Mouse (Mus musculus) heart, adult 2 months (tissue): ENCODE data around the gene Dnah1. TPM values are rescaled to one million over a fixed set of nuclear protein-coding genes. Genes with fewer than 3 reads are reported as not detected.

Experiments used
- DNase-seq, 2 experiments: peaks; one replicate each; pipeline ENCODE4 v3.0.0; 2021
- H3K27ac ChIP-seq: fragments of 200-600 bp; 2 replicates; pipeline ENCODE4 v1.8.1; 2022
- H3K27me3 ChIP-seq: fragments of 200-500 bp; 2 replicates; pipeline ENCODE4 v1.6.1; 2012; ENCODE audit warnings: mild to moderate bottlenecking, low read length, inconsistent platforms, mixed read lengths; ENCODE audit not compliant: control insufficient read depth, insufficient read depth
- H3K36me3 ChIP-seq: fragments of 200-500 bp; 2 replicates; pipeline ENCODE4 v1.6.1; 2012; ENCODE audit warnings: low read length, inconsistent platforms; ENCODE audit not compliant: control insufficient read depth, insufficient read depth
- H3K4me1 ChIP-seq: fragments of 200-500 bp; 2 replicates; pipeline ENCODE4 v1.6.1; 2011; ENCODE audit warnings: low read length; ENCODE audit not compliant: control insufficient read depth, insufficient read depth
- H3K4me3 ChIP-seq: fragments of 200-600 bp; 2 replicates; pipeline ENCODE4 v1.8.1; 2022
- H3K79me2 ChIP-seq: fragments of 200-500 bp; replicated peaks from 2 replicates; pipeline ENCODE4 v1.6.1; 2012; ENCODE audit warnings: mild to moderate bottlenecking, inconsistent platforms, low read length, moderate library complexity, mixed read lengths; ENCODE audit not compliant: control insufficient read depth, insufficient read depth
- H3K9ac ChIP-seq: fragments of 200-500 bp; 2 replicates; pipeline ENCODE4 v1.6.1; 2012; ENCODE audit warnings: low read depth, mild to moderate bottlenecking, control low read depth, inconsistent platforms, low read length, mixed read lengths
- CTCF ChIP-seq: fragments of 200-600 bp; IDR thresholded peaks from 2 replicates; pipeline ENCODE4 v1.8.1; 2022; ENCODE audit warnings: antibody characterized with exemption, mild to moderate bottlenecking, moderate library complexity
- EP300 ChIP-seq: fragments of 200-500 bp; IDR thresholded peaks from 2 replicates; pipeline ENCODE4 v1.6.1; 2011; ENCODE audit warnings: low read depth, low read length, control low read depth; ENCODE audit not compliant: insufficient read depth
- POLR2A ChIP-seq: fragments of 200-500 bp; IDR thresholded peaks from 2 replicates; pipeline ENCODE4 v1.6.1; 2011; ENCODE audit warnings: mild to moderate bottlenecking, low read depth, low read length, control low read depth; ENCODE audit not compliant: insufficient read depth
- WGBS: fragments of 180-500 bp; shearing (Covaris S2); methylation state at CpG from one replicate; pipeline ENCODE4 v1.1.7; 2018; 5-methylcytosine and 5-hydroxymethylcytosine counted together
- intact Hi-C: fragments of 180-260 bp; cut with DNase I; formaldehyde crosslinking; loops from one replicate; pipeline ENCODE4 v1.15.1; 2025
- polyA plus RNA-seq: library from polyadenylated mRNA; depleted of rRNA; stranded (reverse); fragments of >200 nt; gene quantifications from 2 replicates; pipeline ENCODE4 v1.2.3, GENCODE M21; 2012
- total RNA-seq, 2 experiments: library from RNA; stranded (reverse); gene quantifications; 2 replicates each; pipeline ENCODE4 v1.2.3; 2021

The Dnah1 gene
- total and polyA plus RNA-seq, 3 experiments = 0.02 to 0.41 (median 0.05) TPM

- Histone ChIP-seq H3K4me3 (no peak overlapping the region), H3K36me3 (no peaks in the 10 kb centered on the region), H3K79me2 (no peaks in the 10 kb centered on the region), H3K27me3 (no peaks in the 10 kb centered on the region), H3K4me1 (no peaks in the 10 kb centered on the region), H3K27ac (no peak overlapping the region), H3K9ac (no peak overlapping the region)
- intact Hi-C loops = no loop called here
- DNase-seq = peak in 1 of 2 experiments; percentile 10
- WGBS = 87% methylated on average over 4 of the region's 4 CpGs
- TF ChIP-seq EP300 (no peak), CTCF (no peak), POLR2A (no peak)
These were observed 7.3 kb upstream of the Dnah1 start for GRCm38 (mm10) chr14:31330957-31331356.

- H3K9ac ChIP-seq = no peak overlapping the region
- H3K4me3 ChIP-seq = no peak overlapping the region
- DNase-seq = peak in 1 of 2 experiments; percentile 13
- no peak for TF ChIP-seq CTCF
- TF ChIP-seq POLR2A = no peak
- TF ChIP-seq EP300 = no peak
- WGBS = 44% methylated on average over 2 of the region's 2 CpGs
- intact Hi-C loops = loop anchor here (5.0 kb wide), 1 partner anchor 57 kb away; no protein-coding TSS in a partner anchor
- H3K36me3 ChIP-seq = no peaks in the 10 kb centered on the region
- H3K4me1 ChIP-seq = no peaks in the 10 kb centered on the region
- no peaks in the 10 kb centered on the region for H3K79me2 ChIP-seq
- no peaks in the 10 kb centered on the region for H3K27me3 ChIP-seq
- H3K27ac ChIP-seq = no peak overlapping the region
These were observed 6.0 kb upstream of the Dnah1 start for GRCm38 (mm10) chr14:31329741-31330140.

- Histone ChIP-seq H3K27ac (no peak overlapping the region), H3K27me3 (no peaks in the 10 kb centered on the region), H3K36me3 (no peaks in the 10 kb centered on the region), H3K79me2 (no peaks in the 10 kb centered on the region), H3K4me1 (peaks cover 3% of the 10 kb centered on the region; the same call in 1 of the 2 replicates), H3K4me3 (no peak overlapping the region), H3K9ac (no peak overlapping the region)
- TF ChIP-seq POLR2A = no peak
- peak; percentile 33 for TF ChIP-seq CTCF
- TF ChIP-seq EP300 = no peak
- DNase-seq = no peak
- 44% methylated on average over 4 of the region's 4 CpGs for WGBS
- intact Hi-C loops = loop anchor here (5.0 kb wide), 1 partner anchor 55 kb away; no protein-coding TSS in a partner anchor
These were observed 4.0 kb upstream of the Dnah1 start for GRCm38 (mm10) chr14:31327681-31328080.

GRCm38 (mm10) chr14:31327196-31327595 is 3.5 kb upstream of the Dnah1 start:
- Histone ChIP-seq H3K4me3 (no peak overlapping the region), H3K4me1 (peaks cover 3% of the 10 kb centered on the region; the same call in 1 of the 2 replicates), H3K27me3 (no peaks in the 10 kb centered on the region), H3K79me2 (no peaks in the 10 kb centered on the region), H3K9ac (no peak overlapping the region), H3K36me3 (no peaks in the 10 kb centered on the region), H3K27ac (no peak overlapping the region)
- TF ChIP-seq EP300 = no peak
- no peak for TF ChIP-seq POLR2A
- TF ChIP-seq CTCF = no peak
- peak in 1 of 2 experiments; percentile 10 for DNase-seq
- 92% methylated on average over 1 of the region's 1 CpGs for WGBS
- intact Hi-C loops = loop anchor here (5.0 kb wide), 1 partner anchor 55 kb away; no protein-coding TSS in a partner anchor

- H3K79me2 ChIP-seq = no peaks in the 10 kb centered on the region
- 82% methylated on average over 7 of the region's 7 CpGs for WGBS
- no peaks in the 10 kb centered on the region for H3K27me3 ChIP-seq
- no peaks in the 10 kb centered on the region for H3K36me3 ChIP-seq
- H3K4me3 ChIP-seq = no peak overlapping the region
- H3K9ac ChIP-seq = no peak overlapping the region
- intact Hi-C loops = loop anchor here (5.0 kb wide), 1 partner anchor 54 kb away; no protein-coding TSS in a partner anchor
- no peak overlapping the region for H3K27ac ChIP-seq
- TF ChIP-seq POLR2A = no peak
- no peak for TF ChIP-seq CTCF
- TF ChIP-seq EP300 = no peak
- peaks cover 3% of the 10 kb centered on the region; the same call in 1 of the 2 replicates for H3K4me1 ChIP-seq
- DNase-seq = peak in 1 of 2 experiments; percentile 5
These were observed 3.1 kb upstream of the Dnah1 start for GRCm38 (mm10) chr14:31326770-31327169.

GRCm38 (mm10) chr14:31325551-31325950 is 1.9 kb upstream of the Dnah1 start:
- no peaks in the 10 kb centered on the region for H3K36me3 ChIP-seq
- H3K27ac ChIP-seq = no peak overlapping the region
- WGBS = 44% methylated on average over 5 of the region's 5 CpGs
- peak in 1 of 2 experiments; percentile 8 for DNase-seq
- intact Hi-C loops = loop anchor here (5.0 kb wide), 1 partner anchor 53 kb away; no protein-coding TSS in a partner anchor
- H3K27me3 ChIP-seq = no peaks in the 10 kb centered on the region
- H3K4me1 ChIP-seq = peaks cover 3% of the 10 kb centered on the region; the same call in 1 of the 2 replicates
- H3K9ac ChIP-seq = no peak overlapping the region
- H3K4me3 ChIP-seq = no peak overlapping the region
- TF ChIP-seq CTCF = peak; percentile 28
- TF ChIP-seq EP300 = no peak
- TF ChIP-seq POLR2A = no peak
- no peaks in the 10 kb centered on the region for H3K79me2 ChIP-seq
